Mouse (Mus musculus) lung, postnatal 0 days (tissue): ENCODE data around the gene Kcnn3.

Source experiments
- CTCF ChIP-seq: IDR thresholded peaks from 2 replicates; pipeline ENCODE4 v1.5.1; 2016; ENCODE audit warnings: antibody characterized with exemption, mild to moderate bottlenecking
- EP300 ChIP-seq: IDR thresholded peaks from 2 replicates; pipeline ENCODE4 v1.6.1; 2016; ENCODE audit warnings: antibody characterized with exemption, mild to moderate bottlenecking, control low read depth

- no peak for TF ChIP-seq CTCF
- TF ChIP-seq EP300 = no peak
Measured at GRCm38 (mm10) chr3:89548805-89549204, 28.8 kb downstream of the Kcnn3 start.
